Mouse (Mus musculus): ENCODE measurements around the gene Sap30l. TPM values are rescaled to one million over a fixed set of nuclear protein-coding genes. Genes with fewer than 3 reads are reported as not detected.
A peak's percentile ranks its signal among the peaks of the same experiment; 100 is the strongest.

Gene Sap30l
- 1 to 10 TPM; 5.7 to 8.4 TPM for polyA plus RNA-seq (2017; shearing (Covaris generic))

DNA sequence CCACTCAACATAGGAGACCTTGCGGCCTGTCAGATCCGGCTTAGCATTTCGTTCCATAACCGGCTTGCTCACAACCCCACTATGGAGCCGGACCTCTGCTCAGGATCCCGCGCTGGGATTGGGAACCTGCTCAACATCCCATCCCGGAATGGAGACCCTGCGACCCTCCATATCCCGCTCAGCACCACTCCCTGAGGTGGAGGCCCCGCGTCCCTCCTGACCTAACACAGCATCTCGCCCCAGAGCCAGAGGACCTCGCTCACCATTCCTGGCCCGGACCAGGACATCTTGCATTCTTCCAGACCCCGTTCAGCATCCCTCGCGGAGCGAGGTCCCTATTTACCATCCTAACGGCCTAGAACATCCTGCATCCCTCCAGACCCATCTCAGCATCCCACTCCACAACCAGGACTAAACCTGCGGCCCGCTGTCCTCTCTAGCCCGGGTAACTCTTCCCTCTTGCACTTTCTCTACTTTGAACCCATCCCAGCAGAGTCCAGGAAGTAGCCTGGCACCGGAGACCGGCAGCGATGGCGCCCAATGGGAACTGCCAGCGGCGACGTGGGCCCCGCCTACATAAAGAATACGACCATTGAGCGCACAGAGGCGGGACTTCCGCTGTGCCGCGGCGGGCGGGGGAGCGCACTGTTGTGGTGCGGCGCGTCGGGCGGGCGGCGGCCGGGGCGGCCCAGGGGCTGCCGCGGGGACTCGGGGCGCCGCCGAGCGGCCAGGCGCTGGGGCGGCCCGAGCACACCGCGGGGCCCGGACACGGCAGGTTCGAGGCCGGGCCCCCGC, at the start of gene Sap30l:
Gene Sap30l (plus strand): TSS at position 667 of the 795 bp plus-strand sequence.
- peak; percentile 97 for ATAC-seq

DNA sequence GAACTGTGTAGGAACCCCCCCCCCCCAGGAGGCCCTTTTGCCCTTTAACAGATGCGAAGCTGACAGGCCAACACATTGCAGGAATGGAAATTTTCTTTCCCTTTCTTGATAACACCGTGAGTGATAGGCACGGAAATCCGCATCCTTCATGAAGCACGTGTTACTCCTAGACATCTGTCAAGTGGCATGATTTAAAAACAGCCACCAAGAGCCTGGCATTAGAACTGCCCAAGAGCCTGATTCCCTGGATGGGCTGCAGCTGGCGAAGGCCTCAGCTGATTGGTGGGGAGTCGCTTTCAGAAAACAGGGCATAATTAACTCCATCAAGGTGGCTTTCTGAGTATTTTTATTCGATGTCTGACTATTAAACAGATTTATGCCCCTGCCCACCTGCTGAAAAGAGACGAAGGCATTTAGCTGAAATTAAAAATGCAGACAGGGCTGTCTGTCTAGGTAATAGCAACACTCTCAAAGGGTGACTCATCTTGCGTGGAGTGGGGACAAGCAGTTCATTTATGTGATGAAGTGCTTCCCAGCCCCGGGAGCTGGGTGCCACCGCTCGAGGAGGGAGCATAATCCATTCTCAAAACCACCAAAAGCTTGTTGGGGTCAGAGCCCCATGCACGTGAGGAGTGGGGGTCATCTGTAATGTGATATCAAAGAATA, 47.8 kb upstream of the Sap30l start:
- no peak for ATAC-seq

DNA sequence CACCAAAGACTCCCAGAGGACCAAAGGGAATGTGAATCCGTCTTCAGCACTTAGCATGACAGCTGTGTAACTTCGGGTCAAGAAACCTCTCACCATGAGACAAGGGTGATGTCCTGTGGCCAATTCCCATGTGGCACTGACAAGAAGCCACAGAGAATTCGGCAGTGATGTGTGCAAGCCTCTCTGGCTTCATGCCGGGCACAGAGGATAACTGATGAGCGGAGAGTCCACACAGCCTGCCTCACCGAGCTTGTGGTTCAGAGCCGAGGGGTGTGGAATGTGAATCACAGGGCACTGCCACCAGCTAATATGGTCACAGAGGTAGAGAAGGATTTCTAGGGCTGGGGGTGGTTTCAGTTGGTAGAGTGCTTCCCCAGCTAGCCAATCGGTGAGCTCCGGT, 42.8 kb upstream of the Sap30l start:
- no peak for ATAC-seq

DNA sequence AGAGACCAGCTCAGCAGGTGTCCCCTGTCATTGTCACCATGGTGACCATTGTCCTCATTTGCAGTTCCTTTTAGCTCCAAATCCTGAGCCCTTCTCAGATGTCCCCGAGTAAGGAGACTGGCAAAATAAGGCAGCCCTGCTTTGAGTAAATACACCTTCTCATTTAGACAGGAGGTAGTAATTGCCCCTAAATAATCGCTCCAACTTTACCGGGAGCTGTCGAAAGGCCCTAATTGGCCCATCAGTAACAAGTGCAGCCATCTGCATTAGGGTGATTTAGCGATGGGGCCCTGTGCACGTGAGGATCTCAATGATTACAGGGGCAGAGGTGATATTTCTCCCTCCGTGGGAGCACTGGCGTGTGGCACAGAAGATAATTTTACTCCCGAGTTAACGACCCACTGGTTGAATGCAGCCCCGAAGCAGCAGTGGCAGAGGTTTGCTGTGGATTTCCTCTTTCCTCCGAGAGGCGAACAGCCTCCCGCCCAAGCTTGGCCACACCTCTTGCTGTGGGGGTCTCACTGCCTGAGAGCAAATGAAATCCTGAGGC, 40.9 kb upstream of the Sap30l start:
- no peak for ATAC-seq

DNA sequence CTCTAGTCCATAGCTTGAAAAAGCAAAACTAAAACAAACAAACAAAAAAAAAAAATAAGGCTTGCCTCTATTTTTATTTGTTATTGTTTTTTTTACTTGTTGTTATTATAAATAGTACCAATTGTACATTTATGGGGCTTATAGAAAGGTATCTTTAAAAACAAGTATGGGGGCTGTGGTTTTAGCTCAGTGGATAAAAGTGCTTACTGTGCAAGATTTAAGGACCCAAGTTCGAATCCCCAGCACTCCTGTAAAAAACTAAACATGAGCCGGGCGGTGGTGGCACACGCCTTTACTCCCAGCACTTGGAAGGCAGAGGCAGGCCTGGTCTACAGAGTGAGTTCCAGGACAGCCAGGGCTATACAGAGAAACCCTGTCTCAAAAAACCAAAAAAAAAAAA, 40.1 kb upstream of the Sap30l start:
- no peak for ATAC-seq

DNA sequence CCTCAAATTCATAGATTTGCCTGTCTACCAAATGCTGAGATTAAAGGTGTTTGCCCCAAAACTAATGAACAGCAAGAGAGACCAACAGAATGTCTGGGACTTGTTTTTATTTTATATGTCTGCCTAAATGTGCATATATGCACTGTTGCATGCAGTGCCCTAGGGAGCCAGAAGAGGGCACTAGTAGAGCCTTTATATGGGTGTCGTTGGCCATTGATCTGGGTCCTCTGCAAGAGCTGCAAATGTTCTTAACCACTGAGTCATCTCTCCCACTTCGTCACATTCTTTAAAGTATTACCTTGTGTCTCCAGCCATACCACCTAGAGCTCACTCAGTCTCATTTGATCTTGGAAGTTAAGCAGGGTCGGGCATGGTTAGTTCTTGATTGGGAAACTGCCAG, 37.3 kb upstream of the Sap30l start:
- ATAC-seq = no peak

DNA sequence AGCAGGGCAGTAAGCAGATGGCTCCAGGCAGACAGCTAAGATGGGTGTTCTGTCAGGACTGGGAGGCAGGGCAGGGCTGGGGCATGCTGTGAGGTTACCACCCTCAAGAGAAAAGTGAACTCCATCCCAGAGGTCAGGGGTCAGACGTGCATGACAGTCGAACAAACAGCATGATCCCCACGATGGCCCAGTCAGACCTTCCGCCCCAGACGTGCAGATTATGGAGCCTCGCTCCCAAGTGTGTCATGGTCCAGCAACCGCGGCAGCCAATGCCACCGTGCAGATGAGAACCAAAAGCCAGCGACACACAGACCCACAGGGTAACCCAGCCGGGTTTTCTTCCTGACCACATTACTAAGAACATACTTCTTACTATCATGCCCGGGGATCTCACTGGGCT, 34.8 kb upstream of the Sap30l start:
- no peak for ATAC-seq

DNA sequence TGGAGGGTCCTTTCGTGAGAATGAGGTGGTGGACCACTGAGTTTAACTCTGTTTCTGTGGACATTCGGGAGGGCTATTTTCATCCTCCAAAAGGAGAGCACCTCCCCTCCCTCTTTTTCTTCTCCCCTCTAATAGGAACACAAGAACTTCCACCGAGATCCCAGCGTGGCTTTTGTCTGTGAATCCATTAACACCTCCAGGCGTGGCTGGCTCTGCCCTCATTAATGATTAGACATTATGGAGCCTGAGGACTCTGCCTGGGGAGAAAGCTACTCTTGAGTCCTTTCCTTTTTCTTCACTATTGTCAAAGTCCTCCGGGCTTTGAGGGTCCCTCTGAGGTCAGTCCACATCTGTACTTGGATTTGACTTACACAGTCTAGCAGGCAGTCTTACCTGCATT, 34.3 kb upstream of the Sap30l start:
- no peak for ATAC-seq

DNA sequence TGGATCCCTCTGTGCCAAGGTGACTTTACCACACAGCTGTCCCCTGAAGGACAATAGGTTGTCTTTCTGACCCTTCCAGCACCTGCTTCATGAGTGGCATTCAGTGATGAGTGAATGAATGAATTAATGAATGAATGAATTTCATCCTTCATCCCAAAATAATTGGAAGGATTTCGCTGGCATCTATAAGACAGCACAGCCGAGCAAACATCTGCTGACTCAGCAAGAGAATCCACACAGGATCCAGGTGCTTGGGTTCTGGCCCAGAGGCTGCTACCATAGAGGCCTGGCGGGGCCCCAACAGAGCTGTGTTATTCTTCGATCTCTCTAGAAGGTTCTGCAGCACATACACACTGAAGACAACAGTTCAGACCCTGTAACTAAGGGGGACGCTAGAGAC, 30.7 kb upstream of the Sap30l start:
- no peak for ATAC-seq

DNA sequence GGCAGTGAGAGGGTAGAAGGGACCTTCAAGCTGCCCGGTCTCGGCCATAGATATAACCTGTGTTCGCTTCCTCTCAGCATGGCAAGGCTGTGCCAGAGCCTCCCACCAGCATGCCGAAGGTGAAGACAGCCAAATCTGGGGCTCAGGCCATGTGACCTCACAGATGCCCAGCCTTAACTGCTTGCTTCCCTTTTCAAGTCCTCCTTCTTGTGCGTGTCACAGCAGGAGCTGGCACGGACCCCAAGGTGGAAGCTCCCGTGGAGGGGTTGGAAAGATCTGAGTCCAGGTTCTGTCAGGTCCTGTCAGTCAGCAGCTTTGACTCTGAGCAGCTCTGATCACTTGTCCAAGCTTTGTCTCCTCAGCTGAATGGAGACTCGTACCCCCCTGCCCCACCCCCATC, 29.8 kb upstream of the Sap30l start:
- ATAC-seq = no peak

DNA sequence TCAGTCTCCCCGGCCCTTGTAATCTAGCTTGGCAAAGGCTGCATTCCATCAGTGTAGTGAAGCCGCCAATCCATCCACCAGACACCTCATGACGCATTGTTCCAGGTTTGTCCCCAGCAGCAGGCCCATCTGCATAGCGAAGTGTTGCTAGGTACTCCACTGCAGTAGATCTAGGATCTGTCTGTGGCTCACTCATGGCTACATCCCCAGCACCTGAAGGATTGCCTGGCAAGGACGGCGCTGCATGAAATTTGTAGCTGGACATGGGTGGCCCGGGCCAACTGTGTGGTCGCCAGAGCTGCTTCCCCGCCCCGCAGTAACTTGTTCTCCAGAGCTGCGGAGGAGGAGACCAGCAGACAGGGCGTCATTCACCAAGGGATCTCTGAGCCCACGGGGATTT, 28.0 kb upstream of the Sap30l start:
- no peak for ATAC-seq

DNA sequence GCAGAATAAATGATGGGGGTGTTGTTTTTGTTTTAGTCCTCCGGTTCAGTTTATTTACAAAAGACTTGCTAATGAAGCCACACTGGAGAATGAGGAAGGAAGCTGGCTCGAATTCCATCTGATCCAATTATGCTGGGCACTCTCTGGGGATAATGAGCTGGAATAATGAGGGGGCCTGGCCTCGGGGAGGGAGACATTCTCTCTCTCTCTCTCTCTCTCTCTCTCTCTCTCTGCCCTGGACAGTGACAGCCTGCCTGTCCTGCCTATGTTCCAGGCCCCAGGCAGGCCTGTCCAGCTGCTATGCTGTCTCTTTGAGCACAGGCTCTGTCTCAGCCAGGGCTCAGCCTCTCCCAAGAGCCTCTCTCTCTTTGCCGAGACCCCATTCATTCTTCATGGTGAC, 27.5 kb upstream of the Sap30l start:
- ATAC-seq = no peak

DNA sequence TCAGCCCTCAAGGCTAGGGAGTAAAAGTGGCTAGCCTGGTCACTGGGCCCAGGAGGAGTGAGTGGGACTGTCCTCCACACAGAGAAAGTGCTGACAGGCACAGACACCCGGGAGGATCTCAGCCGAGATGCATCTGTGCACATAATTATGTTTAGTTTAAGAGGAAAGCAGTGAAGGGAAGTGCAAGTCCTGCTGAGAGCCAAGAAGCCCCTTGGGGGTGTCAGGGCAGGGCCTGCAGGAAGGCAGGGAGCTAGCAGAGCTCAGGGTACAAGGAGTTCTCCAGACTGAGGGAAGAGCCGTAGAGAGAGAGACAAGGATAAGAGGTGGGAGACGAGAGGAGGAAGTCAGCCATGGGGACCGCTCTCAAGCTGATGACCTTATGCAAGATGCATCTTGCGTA, 25.6 kb upstream of the Sap30l start:
- ATAC-seq = no peak

DNA sequence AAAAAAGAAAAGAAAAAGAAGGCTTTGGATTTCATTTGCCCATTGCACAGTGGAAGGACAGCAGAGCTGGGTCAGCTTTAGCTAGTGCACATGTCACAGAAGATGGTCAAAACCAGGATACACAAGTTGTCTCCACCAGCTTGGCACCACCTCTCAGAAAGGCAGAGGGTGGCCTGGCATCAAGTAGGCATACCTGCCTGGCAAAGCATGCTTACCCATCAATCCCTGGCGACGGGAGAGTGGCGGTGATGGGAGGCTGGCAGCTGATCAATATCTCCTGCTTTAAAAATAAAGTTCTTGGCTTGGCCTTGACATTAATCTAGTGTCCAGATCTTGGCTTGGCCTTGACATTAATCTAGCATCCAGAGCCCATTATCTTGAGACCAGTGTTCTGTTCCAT, 24.9 kb upstream of the Sap30l start:
- ATAC-seq = no peak

DNA sequence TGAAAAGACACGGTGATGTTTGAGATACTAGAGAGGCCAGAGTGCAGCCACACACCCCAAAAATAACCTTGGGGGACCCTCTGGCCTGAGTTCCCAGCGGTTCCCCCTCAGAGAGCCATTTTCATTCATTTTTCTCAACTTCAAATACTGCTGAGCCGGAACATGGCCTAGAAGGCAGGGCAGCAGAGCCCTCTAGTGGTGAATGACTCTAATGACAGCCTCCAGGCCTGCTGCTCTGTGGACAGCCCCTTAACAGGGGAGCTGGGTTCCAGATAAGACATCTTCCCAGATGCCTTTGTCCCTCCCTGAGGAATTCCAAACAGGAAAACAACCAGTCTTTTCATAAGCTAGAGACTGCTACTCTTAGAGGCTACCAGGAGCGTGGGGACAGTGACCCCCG, 23.1 kb upstream of the Sap30l start:
- ATAC-seq = peak; percentile 65

DNA sequence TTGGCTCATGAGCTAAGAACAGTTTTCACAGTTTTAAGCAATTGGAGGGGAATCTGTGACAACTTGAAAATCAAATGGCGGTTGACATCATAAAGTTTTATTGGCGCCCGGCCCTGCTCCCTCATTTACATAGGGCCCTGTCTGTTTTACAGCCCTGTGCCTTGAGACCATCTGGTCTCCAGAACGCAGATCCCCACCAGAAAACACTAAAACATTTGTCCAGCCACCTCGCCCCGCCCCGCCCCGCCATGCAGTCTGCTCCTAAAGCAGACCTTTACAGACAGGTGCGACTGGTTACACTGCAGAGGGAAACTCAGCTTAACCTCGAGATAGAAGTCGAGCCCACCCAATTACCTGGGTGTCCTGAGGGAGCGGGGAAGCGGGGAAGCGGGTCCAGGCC, 21.6 kb upstream of the Sap30l start:
- ATAC-seq = no peak

DNA sequence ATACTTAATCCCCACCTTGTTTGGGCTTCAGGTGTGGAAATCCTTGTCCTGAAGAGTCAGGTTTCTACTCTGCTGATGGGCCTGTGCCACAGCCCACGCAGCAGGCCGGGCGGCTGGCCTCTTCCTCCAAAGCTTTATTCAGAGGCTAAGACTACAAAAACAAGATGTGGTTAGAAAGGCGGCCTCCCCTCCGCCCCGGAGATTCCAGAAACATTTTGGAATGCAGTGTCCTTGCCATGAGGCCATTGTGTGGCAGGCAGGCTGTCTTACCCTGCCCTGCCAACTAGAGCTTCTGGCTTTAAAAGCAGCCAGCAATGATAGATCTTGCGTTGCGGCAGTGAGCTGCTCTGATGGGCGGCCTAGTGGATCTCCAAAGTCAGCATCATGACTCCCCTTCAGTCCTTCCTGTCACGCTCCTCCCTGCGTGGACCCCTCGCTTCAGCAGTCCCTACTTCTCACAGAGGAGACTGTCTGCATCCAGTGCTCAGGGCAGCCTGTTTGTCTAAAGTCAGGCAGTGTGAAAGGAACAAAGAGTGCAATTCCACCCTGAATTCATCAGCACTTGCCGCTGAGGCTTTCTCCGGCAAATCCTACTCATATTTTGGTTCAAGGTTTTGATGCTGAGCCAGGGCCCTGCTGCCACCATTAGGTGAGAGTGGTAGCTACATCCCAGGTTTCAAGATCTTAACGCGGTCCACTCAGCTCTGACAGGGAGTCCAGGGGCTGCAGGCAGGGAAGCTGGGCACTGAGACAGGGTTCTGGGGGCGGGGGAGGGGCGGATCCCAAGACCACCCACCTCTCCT, 14.6 kb upstream of the Sap30l start:
- ATAC-seq = no peak

DNA sequence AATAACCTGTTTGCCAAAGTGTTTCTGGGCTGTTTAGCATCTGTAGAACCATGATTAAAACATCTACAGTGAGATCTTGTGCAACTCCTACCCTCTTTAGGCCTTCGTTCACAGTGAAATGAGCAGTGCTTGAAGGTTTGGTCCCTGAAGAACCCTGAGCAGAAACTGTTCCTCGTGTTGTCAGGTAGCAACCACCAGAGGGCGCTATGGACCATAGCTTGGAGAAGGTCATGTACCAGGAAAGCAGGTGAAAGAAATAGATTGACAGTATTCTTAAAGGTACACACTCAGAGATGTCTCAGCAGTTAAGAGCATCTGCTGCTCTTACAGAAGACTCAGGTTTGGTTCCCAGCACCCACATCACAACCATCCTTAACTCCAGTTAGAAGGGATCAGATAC, 13.5 kb upstream of the Sap30l start:
- ATAC-seq = peak; percentile 69

DNA sequence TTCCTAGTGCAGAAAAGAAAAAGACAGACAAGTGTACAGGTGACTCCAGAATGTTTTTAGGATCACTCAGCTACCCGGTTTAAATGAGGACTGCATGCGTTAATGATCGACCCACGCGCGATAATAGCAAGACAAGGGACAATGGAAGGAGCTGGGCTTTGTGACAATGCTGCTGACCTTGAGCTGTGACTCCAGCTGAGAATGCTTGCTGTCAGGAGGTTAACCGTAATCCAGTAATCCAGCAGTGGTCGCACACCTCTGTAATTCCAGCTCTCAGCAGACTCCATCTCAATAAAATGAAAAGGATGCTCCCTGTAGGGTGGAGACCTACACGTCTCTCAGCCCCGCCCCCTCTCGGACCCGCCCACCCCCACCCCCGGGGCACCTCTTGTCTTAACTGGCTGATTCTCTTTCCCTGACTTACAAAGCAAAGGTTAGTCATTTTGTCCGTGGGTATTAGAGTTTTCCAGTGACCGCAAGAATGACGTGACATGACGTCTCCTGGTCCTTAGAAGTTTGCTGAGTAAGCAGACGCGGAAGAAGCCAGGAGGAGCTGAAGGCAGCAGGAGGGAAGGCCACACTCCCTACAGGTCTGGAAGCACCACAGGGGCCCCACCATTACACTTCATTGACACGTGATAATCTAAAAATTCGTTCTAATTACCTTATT, 10.4 kb upstream of the Sap30l start:
- no peak for ATAC-seq

DNA sequence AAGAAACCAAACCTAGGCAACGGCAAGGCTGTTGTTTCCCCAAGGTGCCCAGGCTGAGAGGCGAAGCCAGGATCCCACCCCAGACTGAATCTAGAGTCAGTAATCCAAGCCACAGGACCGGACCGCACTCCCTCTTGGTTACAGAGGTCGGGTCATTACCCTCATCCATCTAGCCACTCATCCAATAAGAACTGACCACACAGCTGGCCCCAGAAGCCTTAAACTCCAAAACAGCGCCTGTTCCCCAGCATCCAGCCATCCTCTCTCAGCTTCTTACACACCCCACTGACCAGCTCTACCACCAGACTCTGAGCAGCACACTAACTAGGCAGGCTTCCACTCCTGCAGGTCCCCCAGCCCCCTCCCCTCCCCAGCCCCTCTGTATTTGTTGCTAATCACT, 6.4 kb upstream of the Sap30l start:
- no peak for ATAC-seq

DNA sequence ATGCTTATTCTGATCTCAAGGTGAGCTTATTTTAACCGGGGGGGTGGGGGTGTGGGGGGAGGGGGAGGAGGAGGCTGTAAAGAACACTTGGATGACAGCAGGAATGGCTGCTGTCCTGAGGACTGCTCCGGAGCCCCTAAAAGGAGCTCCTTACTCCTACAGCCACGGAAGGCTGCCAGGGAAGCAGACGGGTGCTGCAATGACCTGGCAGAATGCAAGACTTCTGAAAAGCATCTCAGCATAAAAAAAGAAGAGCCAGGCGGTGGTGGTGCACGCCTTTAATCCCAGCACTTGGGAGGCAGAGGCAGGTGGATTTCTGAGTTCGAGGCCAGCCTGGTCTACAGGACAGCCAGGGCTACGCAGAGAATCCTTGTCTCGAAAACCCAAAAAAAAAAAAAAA, 3.6 kb upstream of the Sap30l start:
- ATAC-seq = no peak

DNA sequence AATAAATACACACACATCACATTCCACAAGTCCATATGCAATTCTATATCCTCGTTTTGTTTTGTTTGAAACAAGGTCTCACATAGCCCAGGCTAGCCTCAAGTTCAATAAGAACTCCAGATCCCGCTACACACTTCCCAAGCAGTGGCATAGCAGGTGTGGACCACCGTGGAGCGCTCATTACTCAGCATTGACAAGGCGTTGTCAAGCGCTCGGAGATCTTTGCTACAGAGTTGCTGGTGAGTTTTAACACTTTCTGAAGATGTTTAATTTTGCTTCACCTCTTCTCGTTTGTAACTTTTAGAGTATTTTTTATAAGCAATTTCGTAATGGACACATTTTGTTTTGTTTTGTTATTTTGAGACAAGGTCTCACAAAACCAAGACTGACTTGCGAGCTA, 2.0 kb upstream of the Sap30l start:
- ATAC-seq = no peak

Data from CD4-positive, CD25-positive, alpha-beta regulatory T cell, adult 4 months (primary cell).